Mouse (Mus musculus) CH12.LX (cell line): ENCODE measurements around the gene Rbp1. TPM values are rescaled to one million over a fixed set of nuclear protein-coding genes. Genes with fewer than 3 reads are reported as not detected.
A peak's percentile ranks its signal among the peaks of the same experiment; 100 is the strongest.

Experiments
- DNase-seq: peaks from one replicate; pipeline ENCODE4 v3.0.0-alpha.2; 2013; ENCODE audit errors: extremely low read depth
- H3K27ac ChIP-seq: 2 replicates; pipeline ENCODE4 v1.5.1; 2012; ENCODE audit warnings: low read depth, mild to moderate bottlenecking, control low read depth, moderate library complexity; ENCODE audit not compliant: insufficient read depth
- H3K27me3 ChIP-seq: replicated peaks from 2 replicates; pipeline ENCODE3; 2012; ENCODE audit warnings: inconsistent platforms
- H3K36me3 ChIP-seq, 2 experiments: replicated peaks in 1 of 2; 2 replicates each; pipeline versions ENCODE3 to v1.6.1; 2012; ENCODE audit warnings: inconsistent platforms in 1 of 2, low read length in 1 of 2, mild to moderate bottlenecking in 1 of 2, mixed read lengths in 1 of 2, moderate library complexity in 1 of 2; ENCODE audit not compliant: control insufficient read depth in 1 of 2, insufficient read depth in 1 of 2
- H3K4me1 ChIP-seq, 2 experiments: 2 replicates each; pipeline ENCODE4 v1.6.1; 2012; ENCODE audit warnings: inconsistent platforms in 1 of 2, moderate library complexity in 1 of 2; ENCODE audit not compliant: insufficient read depth in 2 of 2, control insufficient read depth in 1 of 2
- H3K4me2 ChIP-seq: 2 replicates; pipeline ENCODE4 v1.6.1; 2012; ENCODE audit warnings: low read depth, mild to moderate bottlenecking, control low read depth; ENCODE audit not compliant: poor library complexity, insufficient read depth, severe bottlenecking
- H3K4me3 ChIP-seq, 3 experiments: fragments of 150-350 bp in 1 of 3; sonication (generic) in 1 of 3; replicated peaks in 1 of 3; 2 replicates each; pipeline versions ENCODE3 to v1.5.1; 2011 to 2012; ENCODE audit warnings: low read depth in 2 of 3, low read length in 2 of 3, mild to moderate bottlenecking in 2 of 3, moderate library complexity in 2 of 3, control low read depth in 1 of 3, improper control_type of control experiment in 1 of 3, inconsistent platforms in 1 of 3, mixed read lengths in 1 of 3; ENCODE audit not compliant: poor library complexity in 1 of 3
- H3K79me2 ChIP-seq: replicated peaks from 2 replicates; pipeline ENCODE4 v1.6.1; 2012; ENCODE audit warnings: mild to moderate bottlenecking, moderate library complexity; ENCODE audit not compliant: control insufficient read depth, poor library complexity, insufficient read depth, severe bottlenecking; ENCODE audit errors: extremely low read depth
- H3K9ac ChIP-seq: 2 replicates; pipeline ENCODE4 v1.6.1; 2012; ENCODE audit warnings: low read depth, mild to moderate bottlenecking, control low read depth, moderate library complexity; ENCODE audit not compliant: insufficient read depth
- H3K9me3 ChIP-seq: replicated peaks from 2 replicates; pipeline ENCODE3; 2012; ENCODE audit warnings: low read length, inconsistent platforms, mixed read lengths
- CHD1 ChIP-seq: IDR thresholded peaks from 2 replicates; pipeline ENCODE4 v1.6.1; 2012; ENCODE audit warnings: low read depth, low read length, improper control_type of control experiment, inconsistent platforms
- CHD2 ChIP-seq: IDR thresholded peaks from 2 replicates; pipeline ENCODE4 v1.6.1; 2011; ENCODE audit warnings: low read length, improper control_type of control experiment
- E2F4 ChIP-seq: IDR thresholded peaks from 2 replicates; pipeline ENCODE4 v1.6.1; 2011; ENCODE audit warnings: low read depth, low read length, improper control_type of control experiment; ENCODE audit not compliant: insufficient replicate concordance
- ELF1 ChIP-seq: IDR thresholded peaks from 2 replicates; pipeline ENCODE4 v1.6.1; 2014; ENCODE audit warnings: low read depth, mild to moderate bottlenecking, inconsistent platforms, low read length, improper control_type of control experiment
- EP300 ChIP-seq: IDR thresholded peaks from 2 replicates; pipeline ENCODE4 v1.6.1; 2011; ENCODE audit warnings: low read length, improper control_type of control experiment
- GABPA ChIP-seq: IDR thresholded peaks from 2 replicates; pipeline ENCODE4 v1.6.1; 2012; ENCODE audit warnings: low read depth, low read length, improper control_type of control experiment, inconsistent platforms; ENCODE audit not compliant: insufficient replicate concordance
- JUN ChIP-seq: IDR thresholded peaks from 2 replicates; pipeline ENCODE4 v1.6.1; 2011; ENCODE audit warnings: low read depth, mild to moderate bottlenecking, low read length, improper control_type of control experiment, moderate library complexity; ENCODE audit not compliant: insufficient read depth
- KAT2A ChIP-seq: IDR thresholded peaks from 2 replicates; pipeline ENCODE4 v1.6.1; 2012; ENCODE audit warnings: low read length, improper control_type of control experiment, inconsistent platforms; ENCODE audit not compliant: insufficient replicate concordance
- MAFK ChIP-seq: IDR thresholded peaks from 2 replicates; pipeline ENCODE4 v1.6.1; 2011; ENCODE audit warnings: low read length, improper control_type of control experiment; ENCODE audit not compliant: insufficient replicate concordance
- MAX ChIP-seq: IDR thresholded peaks from 2 replicates; pipeline ENCODE4 v1.6.1; 2011; ENCODE audit warnings: low read length, improper control_type of control experiment
- MEF2A ChIP-seq: IDR thresholded peaks from 2 replicates; pipeline ENCODE4 v1.6.1; 2014; ENCODE audit warnings: low read depth, mild to moderate bottlenecking, inconsistent platforms, low read length, improper control_type of control experiment, borderline replicate concordance
- MXI1 ChIP-seq: IDR thresholded peaks from 2 replicates; pipeline ENCODE4 v1.6.1; 2011; ENCODE audit warnings: mild to moderate bottlenecking, low read depth, low read length, improper control_type of control experiment
- PAX5 ChIP-seq: IDR thresholded peaks from 2 replicates; pipeline ENCODE4 v1.6.1; 2012; ENCODE audit warnings: low read length, inconsistent platforms, mixed read lengths
- POLR2A ChIP-seq: IDR thresholded peaks from 2 replicates; pipeline ENCODE4 v1.6.1; 2011; ENCODE audit warnings: low read depth, mild to moderate bottlenecking, improper control_type of control experiment, low read length
- POLR2AphosphoS2 ChIP-seq: IDR thresholded peaks from 2 replicates; pipeline ENCODE4 v1.6.1; 2011; ENCODE audit warnings: low read depth, low read length, improper control_type of control experiment
- SIN3A ChIP-seq: IDR thresholded peaks from 2 replicates; pipeline ENCODE4 v1.6.1; 2012; ENCODE audit warnings: low read length, improper control_type of control experiment, inconsistent platforms
- SMC3 ChIP-seq: IDR thresholded peaks from 2 replicates; pipeline ENCODE4 v1.6.1; 2011; ENCODE audit warnings: low read depth, low read length, improper control_type of control experiment
- TBP ChIP-seq: conservative IDR thresholded peaks from 2 replicates; pipeline ENCODE4 v1.6.1; 2011; ENCODE audit warnings: low read depth, low read length, improper control_type of control experiment
- UBTF ChIP-seq: IDR thresholded peaks from 2 replicates; pipeline ENCODE4 v1.6.1; 2012; ENCODE audit warnings: low read depth, mild to moderate bottlenecking, inconsistent platforms, low read length, improper control_type of control experiment, moderate library complexity
- USF1 ChIP-seq: IDR thresholded peaks from 2 replicates; pipeline ENCODE4 v1.6.1; 2014; ENCODE audit warnings: low read depth, mild to moderate bottlenecking, inconsistent platforms, low read length, improper control_type of control experiment
- ZC3H11A ChIP-seq: IDR thresholded peaks from 2 replicates; pipeline ENCODE4 v1.6.1; 2012; ENCODE audit warnings: low read depth, mild to moderate bottlenecking, inconsistent platforms, low read length, improper control_type of control experiment
- ZKSCAN1 ChIP-seq: IDR thresholded peaks from 2 replicates; pipeline ENCODE4 v1.6.1; 2012; ENCODE audit warnings: low read depth, inconsistent platforms, low read length, improper control_type of control experiment, borderline replicate concordance
- ZNF384 ChIP-seq: IDR thresholded peaks from 2 replicates; pipeline ENCODE4 v1.6.1; 2012; ENCODE audit warnings: low read depth, low read length, improper control_type of control experiment, inconsistent platforms
- dilution Hi-C: fragments of 300-500 bp; cut with MboI; formaldehyde crosslinking; loops from 2 replicates; pipeline ENCODE4 v1.14.3; 2020; ENCODE audit warnings: low sequenced_read_pairs; ENCODE audit not compliant: extremely low pct_unique_long_range_greater_than_20kb, extremely low pct_ligation_motif_present
- in situ Hi-C: fragments of 300-500 bp; cut with MboI; formaldehyde crosslinking; loops from 3 replicates; pipeline ENCODE4 v1.14.3; 2019; ENCODE audit warnings: low sequenced_read_pairs, low pct_ligation_motif_present, low pct_unique_long_range_greater_than_20kb, mixed read lengths
- polyA plus RNA-seq: library from polyadenylated mRNA; unstranded; fragments of >175 nt; gene quantifications from 2 replicates; pipeline ENCODE4 v1.2.1, GENCODE M21; 2012; ENCODE audit warnings: low read depth; ENCODE audit not compliant: insufficient read length
- total RNA-seq, 2 experiments: library from RNA; depleted of rRNA; stranded (reverse); fragments of 300-350 nt in 1 of 2; fragments of >200 nt in 1 of 2; gene quantifications; 2 replicates each; pipeline ENCODE4 v1.2.3; 2012 to 2014

The Rbp1 gene
- total and polyA plus RNA-seq, 3 experiments: 0.04 TPM; not detected in 2

- Histone ChIP-seq H3K27ac (no peak overlapping the region), H3K9ac (no peak overlapping the region), H3K36me3 (no peaks in the 10 kb centered on the region), H3K27me3 (no peaks in the 10 kb centered on the region), H3K4me1 (peaks cover 0 to 4% of the 10 kb centered on the region in 2 experiments; a peak in 1 of 4 replicates), H3K79me2 (no peaks in the 10 kb centered on the region), H3K4me2 (no peak overlapping the region), H3K9me3 (no peaks in the 10 kb centered on the region), H3K4me3 (no peak overlapping the region)
- TF ChIP-seq TBP (no peak), POLR2AphosphoS2 (no peak), MAFK (no peak), E2F4 (no peak), SMC3 (no peak)
- in situ Hi-C loops: no loop called here
- dilution Hi-C loops: no loop called here
- no peak for DNase-seq
Measured at GRCm38 (mm10) chr9:98423691-98424090, 930 bp downstream of the Rbp1 start.

GRCm38 (mm10) chr9:98424291-98424690, 1.5 kb downstream of the Rbp1 start:
- TF ChIP-seq GABPA: no peak
- TF ChIP-seq KAT2A: no peak
- TF ChIP-seq TBP: no peak
- no peak for TF ChIP-seq ZKSCAN1
- TF ChIP-seq USF1: no peak
- TF ChIP-seq ZC3H11A: no peak
- no peak for TF ChIP-seq E2F4
- TF ChIP-seq MAX: no peak
- no peak for TF ChIP-seq UBTF
- TF ChIP-seq MXI1: no peak
- TF ChIP-seq POLR2A: no peak
- TF ChIP-seq CHD1: no peak
- no peak for TF ChIP-seq CHD2
- TF ChIP-seq SIN3A: no peak
- no peak for TF ChIP-seq PAX5
- TF ChIP-seq MEF2A: no peak
- TF ChIP-seq ELF1: no peak
- no peak for TF ChIP-seq EP300
- TF ChIP-seq JUN: no peak
- no peak for TF ChIP-seq ZNF384
- peak overlapping the region in 1 of 3 experiments; percentile 37 for H3K4me3 ChIP-seq
- H3K79me2 ChIP-seq: no peaks in the 10 kb centered on the region
- H3K27me3 ChIP-seq: no peaks in the 10 kb centered on the region
- no peaks in the 10 kb centered on the region for H3K36me3 ChIP-seq
- peaks cover 0 to 5% of the 10 kb centered on the region in 2 experiments; a peak in 1 of 4 replicates for H3K4me1 ChIP-seq
- no peaks in the 10 kb centered on the region for H3K9me3 ChIP-seq
- no peak overlapping the region for H3K9ac ChIP-seq
- dilution Hi-C loops (no loop called here), in situ Hi-C loops (no loop called here)
- H3K27ac ChIP-seq: no peak overlapping the region
- peak overlapping the region; percentile 23 for H3K4me2 ChIP-seq
- DNase-seq: no peak
